Mouse (Mus musculus) lung, embryonic 14.5 days (tissue): Measurements from ENCODE around the gene Ildr2. TPM values are rescaled to one million over a fixed set of nuclear protein-coding genes. Genes with fewer than 3 reads are reported as not detected.

Source experiments
- ATAC-seq: fragments of 200-750 bp; cut with Nextera tagmentation; 2 replicates; pipeline ENCODE4 v1.8.0; 2017; ENCODE audit warnings: mild to moderate bottlenecking, moderate TSS enrichment, moderate library complexity; ENCODE audit not compliant: insufficient read depth
- DNase-seq: peaks from one replicate; pipeline ENCODE4 v3.0.0-alpha.2; 2015
- H3K27ac ChIP-seq: fragments of 300-500 bp; sonication (generic); 2 replicates; pipeline ENCODE4 v1.5.1; 2014; ENCODE audit warnings: low read depth, mild to moderate bottlenecking, moderate library complexity
- H3K27me3 ChIP-seq: fragments of 300-500 bp; sonication (generic); 2 replicates; pipeline ENCODE4 v1.6.1; 2014; ENCODE audit warnings: low read length, control low read depth; ENCODE audit not compliant: insufficient read depth
- H3K36me3 ChIP-seq: fragments of 300-500 bp; sonication (generic); 2 replicates; pipeline ENCODE4 v1.6.1; 2014; ENCODE audit warnings: control low read depth; ENCODE audit not compliant: insufficient read depth
- H3K4me1 ChIP-seq: fragments of 300-500 bp; sonication (generic); 2 replicates; pipeline ENCODE4 v1.6.1; 2014; ENCODE audit warnings: antibody characterized with exemption, control low read depth; ENCODE audit not compliant: insufficient read depth
- H3K4me2 ChIP-seq: fragments of 300-500 bp; sonication (generic); 2 replicates; pipeline ENCODE4 v1.6.1; 2014; ENCODE audit warnings: mild to moderate bottlenecking
- H3K4me3 ChIP-seq: fragments of 300-500 bp; sonication (generic); 2 replicates; pipeline ENCODE4 v1.5.1; 2014; ENCODE audit warnings: low read depth, low read length
- H3K9ac ChIP-seq: fragments of 300-500 bp; sonication (generic); 2 replicates; pipeline ENCODE4 v1.6.1; 2014
- H3K9me3 ChIP-seq: fragments of 300-500 bp; sonication (generic); 2 replicates; pipeline ENCODE4 v1.6.1; 2016; ENCODE audit warnings: low read depth, low read length, control low read depth
- CTCF ChIP-seq: IDR thresholded peaks from 2 replicates; pipeline ENCODE4 v1.5.1; 2016; ENCODE audit warnings: antibody characterized with exemption, low read depth
- WGBS: fragments of 180-500 bp; shearing (Covaris S2); extraction: QIAGEN DNeasy Blood & Tissue Kit; methylation state at CpG from one replicate; pipeline ENCODE4 v1.1.7; 2014; 5-methylcytosine and 5-hydroxymethylcytosine counted together
- polyA plus RNA-seq: library from polyadenylated mRNA; unstranded; fragments of >200 nt; fragmentation: Nextera tagmentation; extraction: Ambion mirVana; gene quantifications from 2 replicates; pipeline ENCODE4 v1.2.1, GENCODE M21; 2014

Ildr2 gene
- 1.0 and 1.3 TPM in 2 replicates for polyA plus RNA-seq

- Histone ChIP-seq H3K4me2 (peak within 1 kb of the TSS; percentile 93), H3K4me1 (no peaks in the 10 kb centered on the region; the same call in 1 of the 2 replicates), H3K9me3 (no peaks in the 10 kb centered on the region), H3K27ac (no peak within 1 kb of the TSS), H3K36me3 (no peaks in the 10 kb centered on the region), H3K27me3 (peaks cover 38% of the 10 kb centered on the region), H3K9ac (peak within 1 kb of the TSS; percentile 51), H3K4me3 (peak within 1 kb of the TSS; percentile 43)
- under 1% methylated on average over 69 of the region's 72 CpGs for WGBS
- DNase-seq (peak; percentile 65), ATAC-seq (peak; percentile 79)
- peak; percentile 11; the same call in 1 of the 2 replicates for TF ChIP-seq CTCF
These were observed at the start of gene Ildr2 for GRCm38 (mm10) chr1:166253898-166254894. TSS of gene Ildr2 (plus strand) at chr1:166254139.

- no peak for TF ChIP-seq CTCF
- DNase-seq (no peak), ATAC-seq (no peak)
- no peaks in the 10 kb centered on the region for H3K9me3 ChIP-seq
- no peaks in the 10 kb centered on the region for H3K4me1 ChIP-seq
- WGBS = 51% methylated on average over 5 of the region's 5 CpGs
- H3K27ac ChIP-seq = no peak overlapping the region
- H3K9ac ChIP-seq = no peak overlapping the region
- H3K4me2 ChIP-seq = no peak overlapping the region
- H3K4me3 ChIP-seq = no peak overlapping the region
- no peaks in the 10 kb centered on the region for H3K27me3 ChIP-seq
- no peaks in the 10 kb centered on the region for H3K36me3 ChIP-seq
These were observed 49.8 kb upstream of the Ildr2 start for GRCm38 (mm10) chr1:166204171-166204570.

GRCm38 (mm10) chr1:166205159-166205558, 48.8 kb upstream of the Ildr2 start:
- no peaks in the 10 kb centered on the region for H3K36me3 ChIP-seq
- no peak overlapping the region for H3K4me3 ChIP-seq
- H3K4me2 ChIP-seq = no peak overlapping the region
- H3K9ac ChIP-seq = no peak overlapping the region
- no peaks in the 10 kb centered on the region for H3K9me3 ChIP-seq
- H3K27ac ChIP-seq = no peak overlapping the region
- no peaks in the 10 kb centered on the region for H3K27me3 ChIP-seq
- no peak for TF ChIP-seq CTCF
- H3K4me1 ChIP-seq = no peaks in the 10 kb centered on the region
- 62% methylated on average over 3 of the region's 3 CpGs for WGBS
- no peak for ATAC-seq
- DNase-seq = no peak

GRCm38 (mm10) chr1:166209371-166209770, 44.6 kb upstream of the Ildr2 start:
- TF ChIP-seq CTCF = no peak
- no peak overlapping the region for H3K9ac ChIP-seq
- H3K4me1 ChIP-seq = no peaks in the 10 kb centered on the region
- H3K27ac ChIP-seq = no peak overlapping the region
- H3K4me2 ChIP-seq = no peak overlapping the region
- no peaks in the 10 kb centered on the region for H3K9me3 ChIP-seq
- 60% methylated on average over 6 of the region's 6 CpGs for WGBS
- no peaks in the 10 kb centered on the region for H3K27me3 ChIP-seq
- no peak for DNase-seq
- no peak for ATAC-seq
- H3K36me3 ChIP-seq = no peaks in the 10 kb centered on the region
- H3K4me3 ChIP-seq = no peak overlapping the region

- Histone ChIP-seq H3K27ac (no peak overlapping the region), H3K27me3 (no peaks in the 10 kb centered on the region), H3K4me1 (no peaks in the 10 kb centered on the region), H3K9ac (no peak overlapping the region), H3K9me3 (no peaks in the 10 kb centered on the region), H3K4me3 (no peak overlapping the region), H3K36me3 (no peaks in the 10 kb centered on the region), H3K4me2 (no peak overlapping the region)
- WGBS = 82% methylated on average over 4 of the region's 4 CpGs
- DNase-seq (peak; percentile 40), ATAC-seq (no peak)
- TF ChIP-seq CTCF = peak; percentile 41
These were observed 39.8 kb upstream of the Ildr2 start for GRCm38 (mm10) chr1:166214181-166214580.

GRCm38 (mm10) chr1:166238315-166238969, 15.5 kb upstream of the Ildr2 start, which contains the start of gene Mael:
TSS of gene Mael (minus strand) at chr1:166238747.
- 79% methylated on average over 53 of the region's 53 CpGs for whole genome bisulfite sequencing
- H3K4me3 ChIP-seq = no peak within 1 kb of the TSS
- H3K9me3 ChIP-seq = no peaks in the 10 kb centered on the region; the same call in 1 of the 2 replicates
- no peaks in the 10 kb centered on the region for H3K27me3 ChIP-seq
- H3K4me2 ChIP-seq = no peak within 1 kb of the TSS
- H3K9ac ChIP-seq = no peak within 1 kb of the TSS
- ATAC-seq (no peak), DNase-seq (no peak)
- no peak for TF ChIP-seq CTCF
- no peak within 1 kb of the TSS for H3K27ac ChIP-seq
- H3K4me1 ChIP-seq = no peaks in the 10 kb centered on the region
- no peaks in the 10 kb centered on the region for H3K36me3 ChIP-seq

GRCm38 (mm10) chr1:166244285-166244684, 9.7 kb upstream of the Ildr2 start:
- no peak overlapping the region for H3K27ac ChIP-seq
- no peaks in the 10 kb centered on the region for H3K36me3 ChIP-seq
- ATAC-seq (no peak), DNase-seq (no peak)
- WGBS = 74% methylated on average over 6 of the region's 6 CpGs
- no peak overlapping the region for H3K4me3 ChIP-seq
- no peaks in the 10 kb centered on the region for H3K27me3 ChIP-seq
- no peak overlapping the region for H3K9ac ChIP-seq
- TF ChIP-seq CTCF = no peak
- no peaks in the 10 kb centered on the region for H3K4me1 ChIP-seq
- H3K9me3 ChIP-seq = no peaks in the 10 kb centered on the region
- H3K4me2 ChIP-seq = no peak overlapping the region
